Mouse (Mus musculus) retina, postnatal 7 days (tissue): Measurements from ENCODE around the gene Epo.

Experiments used
- DNase-seq: peaks from one replicate; pipeline ENCODE4 v3.0.0-alpha.2; 2012; ENCODE audit warnings: low read depth, low spot score

Gene Epo

GRCm38 (mm10) chr5:137519691-137520550, 13.1 kb downstream of the Epo start:
- no peak for DNase-seq

GRCm38 (mm10) chr5:137518436-137518835, 14.6 kb downstream of the Epo start, which contains the start of gene Gigyf1:
TSS of gene Gigyf1 (plus strand) at chr5:137518548.
- DNase-seq, result no peak

DNA sequence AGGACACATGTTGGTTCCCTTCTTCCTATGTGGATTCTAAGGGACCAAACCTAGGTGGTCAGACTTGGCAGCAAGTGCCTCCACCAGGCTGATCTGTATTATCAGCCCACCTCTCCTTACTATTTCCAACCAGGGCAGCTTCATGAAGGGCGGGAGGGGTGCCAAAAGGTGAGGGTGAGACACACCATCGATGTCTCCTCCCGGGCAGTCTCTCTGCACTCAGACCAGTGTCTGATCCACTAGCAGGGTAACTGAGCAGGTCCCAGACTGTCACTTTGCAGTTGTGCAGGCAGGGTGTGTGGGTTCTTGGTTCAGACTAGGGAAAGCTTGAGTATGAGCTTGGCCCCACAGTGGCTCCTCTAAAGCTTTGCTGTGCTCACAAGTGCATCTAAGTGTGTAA, 18.2 kb downstream of the Epo start:
- DNase-seq, result no peak

DNA sequence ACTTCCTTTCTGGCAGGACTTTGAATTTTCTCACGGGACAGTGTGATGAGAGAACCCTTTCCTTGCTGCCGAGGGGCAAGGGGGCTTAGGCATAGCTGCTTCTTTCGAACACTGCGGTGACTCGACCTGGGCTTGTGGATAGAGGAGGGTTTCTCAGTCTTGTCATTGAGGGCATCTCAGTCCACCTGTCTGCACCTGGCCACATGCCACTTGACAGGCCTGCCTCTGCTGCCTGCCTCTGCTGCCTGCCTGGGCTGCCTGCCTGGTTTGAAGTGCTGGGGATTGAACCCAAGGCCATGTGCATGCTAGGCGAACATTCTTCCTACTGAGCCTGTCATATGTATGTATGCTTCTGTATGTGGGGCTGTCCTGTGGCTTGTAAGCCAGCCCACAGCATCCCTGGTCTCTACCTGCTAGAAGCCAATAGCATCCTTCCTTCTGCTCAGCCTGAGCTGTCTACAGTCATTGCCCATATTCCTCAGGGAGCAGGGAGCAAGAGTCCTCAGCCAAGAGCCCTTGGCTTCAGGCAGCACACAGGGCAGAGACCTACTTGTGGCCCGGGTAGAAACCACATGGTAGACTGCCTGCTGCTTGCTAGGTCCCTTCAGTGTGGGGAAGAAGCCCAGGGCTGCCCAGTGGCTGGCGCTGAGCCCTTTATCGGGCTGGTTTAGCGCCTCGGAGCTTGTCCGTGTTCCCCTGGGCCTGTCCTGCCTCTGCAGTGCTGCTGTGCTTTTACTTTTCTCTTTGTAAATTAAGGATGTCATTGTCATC, 18.9 kb downstream of the Epo start:
- no peak for DNase-seq

- no peak for DNase-seq
These were observed 19.9 kb downstream of the Epo start for GRCm38 (mm10) chr5:137512847-137513794.

DNA sequence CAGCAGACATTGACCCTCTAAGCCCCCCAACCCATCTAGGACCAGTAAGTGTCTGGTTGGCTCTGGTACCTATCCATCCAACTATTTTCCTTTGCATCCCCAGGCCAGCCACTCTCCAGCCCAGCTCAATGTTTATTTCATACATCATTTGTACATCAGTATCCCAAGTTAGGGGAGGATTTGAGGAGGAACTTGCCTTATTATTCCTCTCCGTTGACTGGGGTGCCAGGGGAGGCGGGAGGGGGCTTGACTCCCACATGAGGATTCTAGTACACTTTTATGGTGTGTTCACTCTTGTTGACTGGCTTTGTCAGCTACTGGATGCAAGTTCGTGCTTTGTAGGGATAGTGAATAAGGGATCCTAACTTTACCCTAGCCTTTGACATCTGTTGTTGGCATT, 21.3 kb downstream of the Epo start:
- no peak for DNase-seq

- no peak for DNase-seq
These were observed 22.3 kb downstream of the Epo start for GRCm38 (mm10) chr5:137510573-137511390.

- no peak for DNase-seq
These were observed 23.0 kb downstream of the Epo start for GRCm38 (mm10) chr5:137510014-137510501.

DNA sequence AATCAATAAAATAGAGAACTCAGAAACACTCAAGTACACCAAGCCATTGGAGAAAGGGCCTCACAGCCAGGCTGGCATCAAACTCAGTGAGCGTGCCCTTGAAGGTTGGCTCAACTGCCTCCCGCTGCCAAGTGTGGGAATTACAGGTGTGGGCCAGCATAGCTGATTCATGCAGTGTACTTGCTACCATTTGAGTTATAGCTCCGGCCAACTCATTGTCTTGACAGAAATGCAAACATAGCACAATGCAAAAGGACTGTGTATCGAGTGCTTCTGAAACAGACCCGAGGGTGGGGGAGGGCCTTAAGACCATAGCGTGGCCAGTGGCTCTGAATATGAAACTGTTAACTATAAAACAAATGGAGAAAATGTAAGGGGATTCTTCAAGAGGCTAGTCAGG, 29.0 kb downstream of the Epo start:
- DNase-seq, result no peak

DNA sequence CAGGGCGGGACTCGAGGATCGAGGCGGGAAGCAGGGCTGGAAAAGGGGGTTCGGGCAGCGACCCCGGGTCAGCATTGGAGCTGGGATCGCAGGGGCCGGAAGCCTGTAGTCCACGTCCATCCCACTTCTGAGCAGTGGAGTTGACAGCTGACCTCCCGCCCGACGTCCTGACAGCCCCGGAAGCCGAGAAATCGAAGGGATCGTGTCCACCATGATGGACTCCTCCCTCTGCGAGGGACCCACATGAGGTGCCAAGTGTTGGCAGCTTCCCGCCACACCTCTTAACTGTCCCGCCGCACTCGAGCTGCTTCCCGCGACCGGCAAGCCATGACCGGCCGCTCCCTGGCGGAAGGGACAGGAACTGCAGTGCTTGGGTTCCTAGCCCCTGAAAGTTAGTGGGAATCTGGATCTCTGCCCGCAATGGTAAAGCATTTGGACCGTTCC, 30.4 kb downstream of the Epo start:
- peak; percentile 81 for DNase-seq

DNA sequence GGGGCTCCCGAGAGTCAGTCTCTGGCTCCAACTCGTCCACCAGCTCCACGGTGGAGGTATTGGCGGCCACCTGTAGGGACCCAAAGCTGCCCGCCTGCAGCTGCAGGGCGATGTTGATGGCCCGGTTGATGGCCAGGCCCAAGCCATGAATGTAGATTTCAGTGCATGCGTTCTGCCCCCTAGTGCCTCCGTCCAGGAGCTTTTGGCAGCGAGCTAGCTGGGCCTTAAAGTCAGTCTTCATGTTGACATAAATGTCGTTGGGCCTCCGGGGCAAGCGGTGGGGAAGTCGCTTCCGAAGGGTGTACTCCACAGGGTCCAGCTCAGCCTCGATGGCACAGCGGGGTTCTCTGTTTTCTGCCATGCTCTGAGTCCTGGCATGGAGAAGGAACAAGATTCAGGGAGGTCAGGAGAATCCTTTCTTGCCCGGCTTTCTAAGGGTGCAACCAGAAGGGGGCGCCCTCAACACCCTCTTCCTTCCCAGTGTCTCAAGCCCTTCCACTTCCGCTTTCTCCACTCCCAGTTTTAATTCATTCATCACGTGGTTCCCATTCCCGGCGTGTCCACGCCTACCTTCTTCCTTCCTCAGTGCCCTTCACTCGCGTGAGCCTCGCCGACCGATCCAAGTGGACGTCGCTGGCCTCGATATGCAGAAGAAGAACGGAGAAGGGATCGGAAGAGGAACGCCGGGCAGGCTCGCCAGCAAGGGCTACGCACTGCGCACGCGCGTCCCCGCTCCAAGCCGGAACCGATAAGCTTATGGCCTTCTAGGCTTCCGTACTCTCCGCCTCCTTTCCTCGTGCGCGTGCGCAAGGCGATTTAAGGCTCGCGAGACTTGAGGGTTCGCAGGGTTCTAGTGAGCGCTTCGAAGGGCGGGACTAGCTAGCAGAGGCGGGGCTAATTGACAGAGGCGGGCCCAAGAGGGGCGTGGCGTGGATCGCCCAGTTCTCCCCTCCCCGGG, 31.1 kb downstream of the Epo start, which contains the start of gene Pop7:
TSS of gene Pop7 (minus strand) at position 810 of the 958 bp plus-strand sequence.
- DNase-seq, result peak; percentile 100

GRCm38 (mm10) chr5:137500186-137500585, 32.9 kb downstream of the Epo start:
- no peak for DNase-seq

DNA sequence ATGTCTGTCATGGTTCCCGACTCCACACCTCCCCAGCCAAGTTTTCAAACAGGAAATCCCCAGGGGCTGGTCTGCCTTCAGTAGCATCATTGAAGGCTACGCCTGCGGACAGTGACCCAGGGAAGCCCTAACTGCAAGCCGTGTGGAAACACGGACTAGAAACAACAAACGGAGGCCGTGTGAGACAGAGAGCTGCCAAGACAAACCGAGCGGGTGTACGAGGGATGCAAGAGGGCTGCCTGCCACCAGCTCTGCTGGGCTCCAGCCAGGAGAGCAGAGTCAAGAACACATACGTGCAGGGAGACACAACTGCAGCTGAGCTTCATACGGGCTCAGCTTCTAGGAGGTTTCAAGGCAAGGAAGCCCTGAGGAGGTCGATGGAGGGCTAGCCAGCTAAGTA, 39.2 kb downstream of the Epo start:
- no peak for DNase-seq

DNA sequence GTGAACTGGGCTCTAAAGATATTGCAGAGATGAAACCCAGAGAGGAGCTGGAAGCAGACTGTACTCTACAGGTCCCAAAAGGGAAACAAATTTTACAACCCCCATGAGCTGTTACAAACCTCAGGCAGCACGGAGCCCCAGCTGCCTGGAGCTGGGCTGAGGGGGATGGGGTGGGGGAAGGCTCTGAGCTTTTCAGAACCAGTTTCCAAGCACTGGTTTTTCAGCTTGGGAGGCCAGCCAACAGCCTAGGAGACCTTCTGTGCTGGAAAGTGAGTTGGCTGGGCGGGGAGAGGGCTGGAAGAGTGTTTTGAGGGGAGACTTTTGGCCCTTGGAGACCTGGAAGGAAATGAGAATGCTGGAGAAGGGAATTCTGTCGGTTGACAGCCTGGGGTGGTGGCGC, 41.5 kb downstream of the Epo start:
- DNase-seq, result no peak

DNA sequence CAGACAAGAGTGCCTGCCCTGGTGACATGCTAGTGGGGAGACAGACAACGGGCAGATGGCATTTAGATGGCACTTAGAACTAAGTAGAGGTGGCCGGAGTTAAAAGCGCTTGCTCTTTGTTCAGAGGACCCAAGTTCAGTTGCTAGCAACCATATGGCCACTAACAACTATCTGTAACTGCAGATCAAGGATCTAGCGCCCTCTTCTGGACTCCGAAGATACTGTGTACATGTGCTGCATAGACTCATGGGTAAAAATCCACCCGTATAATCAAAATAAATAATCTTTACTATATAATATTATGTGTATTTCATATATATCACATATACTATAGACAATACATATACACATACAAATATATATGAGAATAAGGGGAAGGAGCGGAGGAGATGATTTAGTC, 45.4 kb downstream of the Epo start:
- DNase-seq, result no peak

DNA sequence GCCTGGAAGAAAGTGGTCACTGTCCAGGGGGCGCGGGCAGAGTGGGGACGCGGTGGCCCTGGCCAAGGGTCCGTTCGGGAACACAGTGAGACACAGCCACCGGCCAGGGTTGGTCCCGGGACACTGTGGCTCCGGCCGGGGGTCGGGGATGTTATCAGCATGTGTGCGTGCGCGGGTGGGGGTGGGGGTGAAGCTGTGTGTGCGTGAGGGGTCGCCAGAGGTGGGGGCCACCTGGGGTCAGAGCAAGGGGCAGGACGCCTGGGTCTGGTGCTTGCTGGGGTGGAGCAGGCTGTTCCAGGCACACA, 47.2 kb downstream of the Epo start:
- DNase-seq, result no peak

- DNase-seq, result no peak
These were observed 47.8 kb downstream of the Epo start for GRCm38 (mm10) chr5:137485071-137485850.

DNA sequence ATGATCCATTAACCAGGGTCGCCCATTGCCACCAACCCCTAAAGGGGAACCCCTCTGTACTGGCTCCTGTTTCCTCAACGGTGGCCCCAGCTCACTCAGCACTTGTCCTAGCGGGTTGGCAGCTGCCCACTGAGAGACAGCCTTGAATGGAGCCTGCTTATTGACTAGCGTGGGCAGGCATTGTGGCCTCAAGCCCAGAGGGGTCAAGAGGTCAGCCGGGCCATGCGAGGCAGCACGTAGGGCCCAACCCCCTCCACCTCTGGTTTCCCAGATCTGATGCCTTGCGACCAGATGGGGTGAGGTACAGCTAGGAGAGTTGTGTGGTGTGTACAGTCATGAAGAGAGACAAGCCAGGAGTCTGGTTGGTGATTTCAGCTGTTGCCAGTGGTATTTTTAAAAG, 51.1 kb downstream of the Epo start:
- no peak for DNase-seq

DNA sequence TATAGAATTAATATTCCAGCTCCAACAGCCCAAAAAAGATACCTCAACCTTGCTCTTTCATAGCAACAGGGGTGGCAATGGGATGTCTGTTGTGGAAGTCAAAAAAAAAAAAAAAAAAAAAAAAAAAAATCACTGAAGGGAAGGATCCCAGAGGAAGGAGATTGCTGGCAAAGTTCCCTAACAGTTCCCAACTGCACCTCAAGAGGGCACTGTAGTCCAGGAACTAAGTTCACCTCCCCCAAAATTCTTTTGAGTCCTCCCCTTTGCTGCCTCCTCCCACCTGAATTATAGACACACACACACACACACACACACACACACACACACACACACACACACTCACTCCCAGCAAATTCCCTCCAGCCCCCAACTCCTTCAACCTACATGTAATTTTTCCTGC, 51.9 kb downstream of the Epo start:
- DNase-seq, result peak; percentile 61
